Mouse (Mus musculus): ENCODE data around the gene A630095N17Rik. TPM values are rescaled to one million over a fixed set of nuclear protein-coding genes. Genes with fewer than 3 reads are reported as not detected.
A peak's percentile ranks its signal among the peaks of the same experiment; 100 is the strongest.

Gene A630095N17Rik
- polyA plus RNA-seq, 1 experiment from 2014 or later = not detected

DNA sequence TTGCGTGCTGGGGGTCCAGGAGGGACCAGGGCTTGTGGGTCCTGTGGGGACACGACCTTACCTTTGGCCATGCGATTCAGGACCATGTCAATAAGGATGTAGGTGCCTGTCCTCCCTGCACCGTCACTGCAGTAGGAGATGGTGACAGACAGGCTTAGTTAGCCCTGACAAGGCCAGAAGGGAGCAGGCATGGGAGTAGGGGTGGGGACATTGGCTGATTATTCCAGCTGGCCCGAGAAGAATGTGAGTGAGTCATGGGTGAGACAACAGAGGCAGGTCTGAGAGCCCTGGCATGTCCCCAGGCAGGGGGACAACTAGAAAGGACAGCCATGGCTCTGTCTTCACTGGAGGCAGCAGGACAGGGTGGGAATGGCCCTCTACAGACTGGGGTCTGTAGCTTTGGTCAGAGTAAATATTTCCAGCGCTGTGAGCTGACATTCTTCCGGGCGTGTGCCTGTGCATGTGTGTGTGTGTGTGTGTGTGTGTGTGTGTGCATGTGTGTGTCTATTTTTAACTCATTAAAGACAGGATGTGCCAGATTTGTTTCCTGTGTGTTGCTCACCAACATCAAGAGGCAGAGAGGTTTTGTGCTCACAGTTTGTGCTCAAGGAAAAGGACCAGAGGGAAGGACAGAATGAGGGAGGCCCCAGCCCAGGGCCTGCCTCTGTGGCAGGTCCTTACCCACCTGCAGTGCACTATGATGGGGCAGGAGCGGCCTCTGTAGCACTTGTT lies 16.3 kb upstream of the A630095N17Rik start:
- H3K4me2 ChIP-seq (ENCODE audit: low read length) = peak overlapping the region; percentile 0; the same call in 1 of the 2 replicates
- 26% methylated on average over 9 of the region's 9 CpGs for WGBS

DNA sequence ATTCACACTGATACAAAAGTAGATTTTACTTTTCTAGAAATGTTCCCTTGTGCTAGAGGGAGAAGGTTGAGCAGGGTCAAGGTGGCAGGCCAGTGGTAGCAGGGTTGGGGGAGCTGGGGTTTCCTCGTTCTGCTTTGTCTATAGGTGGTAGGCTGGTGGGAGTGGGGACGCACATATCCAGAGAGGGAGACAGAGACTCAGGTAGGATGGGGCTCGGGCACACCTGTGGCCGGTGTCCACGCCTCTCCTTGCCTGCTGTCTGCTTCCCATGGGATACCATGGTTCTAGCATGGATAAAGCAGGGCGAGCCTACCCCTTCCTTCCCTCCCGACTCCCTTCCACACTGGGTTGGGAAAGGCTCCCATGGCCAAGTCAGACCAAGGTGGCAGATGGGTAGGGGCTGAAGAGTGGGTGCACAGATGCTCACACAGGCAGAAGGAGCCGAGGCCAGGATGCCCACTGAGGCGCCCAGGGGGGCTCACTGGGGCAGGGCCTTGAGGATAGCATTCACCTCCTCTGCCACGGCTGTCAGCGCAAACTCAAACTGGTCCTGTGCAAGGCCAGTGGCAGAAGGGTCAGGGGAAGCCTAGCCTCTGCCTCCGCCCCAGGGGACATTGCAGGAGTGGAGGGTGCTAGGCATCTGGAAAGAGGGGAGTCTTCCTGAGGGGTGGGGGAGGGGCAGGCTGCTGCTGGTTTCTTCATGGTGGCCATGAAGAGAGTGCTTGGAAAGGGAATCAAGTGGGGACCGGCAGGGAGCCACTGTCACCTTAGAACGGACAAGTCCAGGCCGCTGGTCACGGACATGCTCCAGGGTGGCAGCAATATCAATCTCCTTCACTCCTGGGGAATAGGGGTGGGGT lies 15.4 kb upstream of the A630095N17Rik start:
- H3K27me3 ChIP-seq (ENCODE audit: control insufficient read depth, insufficient read depth, low read length) = no peaks in the 10 kb centered on the region
- ATAC-seq (ENCODE audit: insufficient number of reproducible peaks, insufficient read depth, low FRiP score, low read depth) = no peak
- H3K9ac ChIP-seq (ENCODE audit: low read length) = peak overlapping the region; percentile 42; the same call in 1 of the 2 replicates
- peak overlapping the region; percentile 89 to 98 for H3K27ac ChIP-seq (replicated peaks in 1 of 2; ENCODE audit: control insufficient read depth in 1 of 2, insufficient read depth in 1 of 2, low read depth in 2 of 2, low read length in 2 of 2)
- H3K4me2 ChIP-seq (ENCODE audit: low read length) = 0 out of 2 replicates have a peak overlapping the region, but pooled peaks have one; percentile 0
- no peaks in the 10 kb centered on the region for H3K9me3 ChIP-seq (ENCODE audit: control insufficient read depth, low read length)
- 78% methylated on average over 16 of the region's 16 CpGs for WGBS
- peaks cover 20% of the 10 kb centered on the region for H3K36me3 ChIP-seq (ENCODE audit: control insufficient read depth, insufficient read depth, low read length)
- peaks cover 29 to 31% of the 10 kb centered on the region in 2 experiments for H3K4me1 ChIP-seq (ENCODE audit: control insufficient read depth in 2 of 2, insufficient read depth in 2 of 2, low read length in 2 of 2)
- H3K4me3 ChIP-seq (ENCODE audit: control insufficient read depth in 1 of 2, insufficient read depth in 1 of 2, low read depth in 1 of 2, low read length in 2 of 2) = no peak overlapping the region

More for the DNA sequence above, 16.3 kb upstream of the A630095N17Rik start:
- H3K4me3 ChIP-seq (ENCODE audit: control insufficient read depth in 1 of 2, insufficient read depth in 1 of 2, low read depth in 1 of 2, low read length in 2 of 2) = no peak overlapping the region
- H3K9me3 ChIP-seq (ENCODE audit: control insufficient read depth, low read length) = no peaks in the 10 kb centered on the region
- peaks cover 29 to 31% of the 10 kb centered on the region in 2 experiments for H3K4me1 ChIP-seq (ENCODE audit: control insufficient read depth in 2 of 2, insufficient read depth in 2 of 2, low read length in 2 of 2)
- ATAC-seq (ENCODE audit: insufficient number of reproducible peaks, insufficient read depth, low FRiP score, low read depth) = peak; percentile 74
- H3K27me3 ChIP-seq (ENCODE audit: control insufficient read depth, insufficient read depth, low read length) = no peaks in the 10 kb centered on the region
- H3K9ac ChIP-seq (ENCODE audit: low read length) = peak overlapping the region; percentile 42; the same call in 1 of the 2 replicates
- H3K36me3 ChIP-seq (ENCODE audit: control insufficient read depth, insufficient read depth, low read length) = peaks cover 11% of the 10 kb centered on the region
- peak overlapping the region; percentile 89 to 98 for H3K27ac ChIP-seq (replicated peaks in 1 of 2; ENCODE audit: control insufficient read depth in 1 of 2, insufficient read depth in 1 of 2, low read depth in 2 of 2, low read length in 2 of 2)

DNA sequence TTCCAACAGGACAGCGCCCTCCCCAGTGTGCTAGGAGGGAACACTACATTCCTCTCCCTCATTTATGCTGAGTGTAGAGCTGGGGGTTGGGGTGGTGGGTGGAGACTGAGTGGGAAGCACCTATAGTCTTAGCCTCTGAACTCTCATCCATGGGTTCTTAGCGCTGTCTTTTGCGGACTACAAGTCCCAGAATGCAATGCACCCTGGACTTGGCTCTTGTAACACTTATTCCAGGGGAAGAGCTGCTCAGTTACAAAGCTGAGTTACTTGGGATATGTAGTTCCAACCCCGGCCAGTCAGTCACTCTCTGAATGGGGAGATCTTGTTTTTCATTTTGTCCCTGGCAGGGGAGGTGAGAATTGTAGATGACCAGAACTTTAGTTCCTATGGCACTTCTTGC lies 12.9 kb upstream of the A630095N17Rik start:
- peaks cover 44% of the 10 kb centered on the region for H3K36me3 ChIP-seq (ENCODE audit: control insufficient read depth, insufficient read depth, low read length)
- no peak for ATAC-seq (ENCODE audit: insufficient number of reproducible peaks, insufficient read depth, low FRiP score, low read depth)
- H3K9me3 ChIP-seq (ENCODE audit: control insufficient read depth, low read length) = no peaks in the 10 kb centered on the region
- no peak overlapping the region for H3K4me2 ChIP-seq (ENCODE audit: low read length)
- H3K9ac ChIP-seq (ENCODE audit: low read length) = no peak overlapping the region
- WGBS = 27% methylated on average over 4 of the region's 4 CpGs
- H3K4me3 ChIP-seq (ENCODE audit: control insufficient read depth in 1 of 2, insufficient read depth in 1 of 2, low read depth in 1 of 2, low read length in 2 of 2) = no peak overlapping the region
- peaks cover 24 to 31% of the 10 kb centered on the region in 2 experiments for H3K4me1 ChIP-seq (ENCODE audit: control insufficient read depth in 2 of 2, insufficient read depth in 2 of 2, low read length in 2 of 2)
- H3K27me3 ChIP-seq (ENCODE audit: control insufficient read depth, insufficient read depth, low read length) = no peaks in the 10 kb centered on the region
- no peak overlapping the region for H3K27ac ChIP-seq (replicated peaks in 1 of 2; ENCODE audit: control insufficient read depth in 1 of 2, insufficient read depth in 1 of 2, low read depth in 2 of 2, low read length in 2 of 2)

GRCm38 (mm10) chr1:75244175-75244826 lies 12.4 kb upstream of the A630095N17Rik start:
- Histone ChIP-seq H3K4me3 (ENCODE audit: control insufficient read depth in 1 of 2, insufficient read depth in 1 of 2, low read depth in 1 of 2, low read length in 2 of 2) (no peak overlapping the region), H3K4me1 (ENCODE audit: control insufficient read depth in 2 of 2, insufficient read depth in 2 of 2, low read length in 2 of 2) (peaks cover 24 to 28% of the 10 kb centered on the region in 2 experiments), H3K4me2 (ENCODE audit: low read length) (no peak overlapping the region), H3K36me3 (ENCODE audit: control insufficient read depth, insufficient read depth, low read length) (peaks cover 49% of the 10 kb centered on the region), H3K27me3 (ENCODE audit: control insufficient read depth, insufficient read depth, low read length) (no peaks in the 10 kb centered on the region), H3K9ac (ENCODE audit: low read length) (no peak overlapping the region), H3K9me3 (ENCODE audit: control insufficient read depth, low read length) (no peaks in the 10 kb centered on the region), H3K27ac (replicated peaks in 1 of 2; ENCODE audit: control insufficient read depth in 1 of 2, insufficient read depth in 1 of 2, low read depth in 2 of 2, low read length in 2 of 2) (no peak overlapping the region)
- no peak for ATAC-seq (ENCODE audit: insufficient number of reproducible peaks, insufficient read depth, low FRiP score, low read depth)
- 87% methylated on average over 12 of the region's 12 CpGs for WGBS

DNA sequence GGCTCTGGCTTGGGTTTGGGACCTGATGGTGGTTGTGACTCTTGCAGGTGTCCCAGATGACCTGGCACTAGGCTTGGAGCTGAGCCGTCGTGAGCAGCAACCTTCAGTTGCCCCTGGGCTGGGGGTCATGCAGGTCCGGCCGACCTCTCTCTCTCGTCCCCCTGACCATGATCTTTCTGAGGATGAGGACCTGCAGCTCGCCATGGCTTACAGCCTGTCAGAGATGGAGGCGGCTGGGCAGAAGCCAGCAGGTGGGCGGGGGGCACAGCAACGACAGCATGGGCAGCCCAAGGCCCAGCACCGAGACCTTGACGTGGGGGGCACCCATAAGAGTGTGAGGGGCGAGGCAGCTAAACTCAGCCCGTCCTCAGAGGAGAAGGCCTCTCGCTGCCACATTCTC lies 11.5 kb upstream of the A630095N17Rik start:
- H3K36me3 ChIP-seq (ENCODE audit: control insufficient read depth, insufficient read depth, low read length) = peaks cover 57% of the 10 kb centered on the region
- no peak for ATAC-seq (ENCODE audit: insufficient number of reproducible peaks, insufficient read depth, low FRiP score, low read depth)

DNA sequence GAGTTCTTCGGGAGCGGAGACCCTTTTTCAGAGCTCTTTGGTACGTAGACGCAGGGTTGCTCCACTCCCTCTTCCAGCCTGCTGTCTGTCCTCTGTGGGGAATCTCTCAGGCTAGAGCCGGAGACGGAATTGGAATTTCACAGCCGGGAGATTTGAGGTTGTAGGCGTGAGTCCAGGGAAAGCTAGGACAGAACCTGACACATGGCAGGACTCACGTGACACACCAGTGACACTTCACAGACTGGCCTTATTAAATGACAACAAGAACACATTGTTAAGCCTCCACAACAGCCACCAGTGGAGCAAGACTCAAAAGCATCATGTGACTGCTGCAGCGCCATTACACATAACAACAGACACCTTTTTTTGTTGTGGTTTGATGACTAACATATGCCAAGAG lies 7.7 kb upstream of the A630095N17Rik start:
- H3K4me1 ChIP-seq (ENCODE audit: control insufficient read depth in 2 of 2, insufficient read depth in 2 of 2, low read length in 2 of 2) = peaks cover 13 to 23% of the 10 kb centered on the region in 2 experiments
- 61% methylated on average over 10 of the region's 10 CpGs for WGBS
- no peak overlapping the region for H3K9ac ChIP-seq (ENCODE audit: low read length)
- peak overlapping the region in 1 of 2 experiments; percentile 30; a peak in 1 of 4 replicates for H3K27ac ChIP-seq (replicated peaks in 1 of 2; ENCODE audit: control insufficient read depth in 1 of 2, insufficient read depth in 1 of 2, low read depth in 2 of 2, low read length in 2 of 2)
- ATAC-seq (ENCODE audit: insufficient number of reproducible peaks, insufficient read depth, low FRiP score, low read depth) = no peak
- no peak overlapping the region for H3K4me3 ChIP-seq (ENCODE audit: control insufficient read depth in 1 of 2, insufficient read depth in 1 of 2, low read depth in 1 of 2, low read length in 2 of 2)
- peaks cover 62% of the 10 kb centered on the region for H3K36me3 ChIP-seq (ENCODE audit: control insufficient read depth, insufficient read depth, low read length)
- no peak overlapping the region for H3K4me2 ChIP-seq (ENCODE audit: low read length)
- H3K9me3 ChIP-seq (ENCODE audit: control insufficient read depth, low read length) = no peaks in the 10 kb centered on the region
- no peaks in the 10 kb centered on the region for H3K27me3 ChIP-seq (ENCODE audit: control insufficient read depth, insufficient read depth, low read length)

More for the DNA sequence above, 11.5 kb upstream of the A630095N17Rik start:
- H3K27me3 ChIP-seq (ENCODE audit: control insufficient read depth, insufficient read depth, low read length) = no peaks in the 10 kb centered on the region
- 90% methylated on average over 14 of the region's 14 CpGs for WGBS
- H3K4me2 ChIP-seq (ENCODE audit: low read length) = no peak overlapping the region
- H3K9ac ChIP-seq (ENCODE audit: low read length) = no peak overlapping the region
- no peak overlapping the region for H3K27ac ChIP-seq (replicated peaks in 1 of 2; ENCODE audit: control insufficient read depth in 1 of 2, insufficient read depth in 1 of 2, low read depth in 2 of 2, low read length in 2 of 2)
- H3K4me1 ChIP-seq (ENCODE audit: control insufficient read depth in 2 of 2, insufficient read depth in 2 of 2, low read length in 2 of 2) = peaks cover 19 to 25% of the 10 kb centered on the region in 2 experiments
- H3K9me3 ChIP-seq (ENCODE audit: control insufficient read depth, low read length) = no peaks in the 10 kb centered on the region
- no peak overlapping the region for H3K4me3 ChIP-seq (ENCODE audit: control insufficient read depth in 1 of 2, insufficient read depth in 1 of 2, low read depth in 1 of 2, low read length in 2 of 2)

Measured in heart, embryonic 14.5 days (tissue).